ENCODE assay signal across 8 mouse cellular contexts in genomic region chr2:180024401-180025098, GRCm38 (mm10). TPM values are rescaled to one million over a fixed set of nuclear protein-coding genes. Genes with fewer than 3 reads are reported as not detected.
DNase-seq lines count a peak whose midpoint lies in the region; ATAC-seq and TF ChIP-seq lines count a peak whose summit lies in the region.

Gene Lsm14b (plus strand): TSS chr2:180024987.

- no peak for TF ChIP-seq CTCF in lung, adult 2 months (IDR thresholded peaks at IDR 0.05; ENCODE audit: insufficient read depth, low read length)

- peak; percentile 97 for ATAC-seq in forebrain, embryonic 15.5 days (replicated peaks)
- peak; percentile 82 for ATAC-seq in neutrophil, adult 5-6 weeks (ENCODE audit: extremely low read depth, insufficient number of reproducible peaks, low FRiP score, poor library complexity, severe bottlenecking)

- H3K27me3 ChIP-seq in forebrain, embryonic 15.5 days: peaks cover 17% of the 10 kb centered on the region

- no peaks in the 10 kb centered on the region for H3K9me3 ChIP-seq in forebrain, embryonic 15.5 days

- H3K4me3 ChIP-seq in forebrain, embryonic 15.5 days: peak within 1 kb of the TSS; percentile 100
- H3K4me3 ChIP-seq in lung, adult 2 months (replicated peaks; ENCODE audit: extremely low read depth, low read depth, low read length): peak within 1 kb of the TSS; percentile 85

- WGBS in forebrain, embryonic 15.5 days: under 1% methylated on average over 78 of the region's 80 CpGs
- WGBS in lung, adult 2 months: under 1% methylated on average over 77 of the region's 80 CpGs

- peaks cover 17% of the 10 kb centered on the region for H3K36me3 ChIP-seq in forebrain, embryonic 15.5 days

- H3K27ac ChIP-seq in forebrain, embryonic 15.5 days (replicated peaks): peak within 1 kb of the TSS; percentile 95

- TF ChIP-seq POLR2A in lung, adult 2 months (IDR thresholded peaks at IDR 0.05; ENCODE audit: borderline replicate concordance, extremely low read depth, low read depth, low read length): peak; percentile 61; the same call in 1 of the 2 replicates

- H3K4me1 ChIP-seq in forebrain, embryonic 15.5 days: peaks cover 43% of the 10 kb centered on the region
- no peaks in the 10 kb centered on the region; the same call in 1 of the 2 replicates for H3K4me1 ChIP-seq in lung, adult 2 months (ENCODE audit: control insufficient read depth, insufficient read depth, low read length)

- H3K9ac ChIP-seq in forebrain, embryonic 15.5 days (replicated peaks): peak within 1 kb of the TSS; percentile 98

- peak within 1 kb of the TSS; percentile 95 for H3K4me2 ChIP-seq in forebrain, embryonic 15.5 days (replicated peaks)

- peak; percentile 97 for DNase-seq in ES-CJ7 (ENCODE audit: low read depth, low spot score)
- peak; percentile 100 for DNase-seq in cerebellum, adult 11 months
- peak; percentile 100 for DNase-seq in heart, postnatal 25 days (ENCODE audit: low spot score)
- DNase-seq in layer of hippocampus, adult 18-20 months (ENCODE audit: low spot score in 2 of 2): peak; percentile 98 to 99
- DNase-seq in lung, adult 2 months: peak; percentile 97
- DNase-seq in thymus, adult 18-20 months: peak; percentile 99

- intact Hi-C loops in heart, postnatal 25 days (cut with DNase I): no loop called here

RNA-seq across cellular contexts. Expression of gene Lsm14b, which starts in this region (rescaled TPM):
- polyA plus RNA-seq in forebrain, embryonic 15.5 days (2015; fragmentation: Nextera tagmentation; extraction: Ambion mirVana): 20.6 and 23.6 TPM in 2 replicates
- total RNA-seq in heart, postnatal 25 days (2021): 10 to 100 TPM; 59.2 to 63.1 TPM
- 10 to 100 TPM; 97.5 to 98.5 TPM for total RNA-seq in layer of hippocampus, adult 18-20 months (2021)
- polyA plus RNA-seq in lung, adult 2 months (2012; rRNA removed): 19.8 and 24.0 TPM in 2 replicates
- total RNA-seq in neutrophil, adult 5-6 weeks (2017): 35.8 and 36.8 TPM in 2 replicates

Comparison
In these comparisons a context has a peak if more than half of its experiments do, and no peak if none do; other contexts are left out.
1. Peak in every context shown above with its lines: DNase-seq, ATAC-seq, H3K4me3 ChIP-seq and H3K27ac ChIP-seq.